Mouse (Mus musculus): ENCODE measurements around the gene Duxbl3. TPM values are rescaled to one million over a fixed set of nuclear protein-coding genes. Genes with fewer than 3 reads are reported as not detected.

Gene Duxbl3
- total RNA-seq (2023; ENCODE audit: inconsistent age), result not detected in 4 replicates

DNA sequence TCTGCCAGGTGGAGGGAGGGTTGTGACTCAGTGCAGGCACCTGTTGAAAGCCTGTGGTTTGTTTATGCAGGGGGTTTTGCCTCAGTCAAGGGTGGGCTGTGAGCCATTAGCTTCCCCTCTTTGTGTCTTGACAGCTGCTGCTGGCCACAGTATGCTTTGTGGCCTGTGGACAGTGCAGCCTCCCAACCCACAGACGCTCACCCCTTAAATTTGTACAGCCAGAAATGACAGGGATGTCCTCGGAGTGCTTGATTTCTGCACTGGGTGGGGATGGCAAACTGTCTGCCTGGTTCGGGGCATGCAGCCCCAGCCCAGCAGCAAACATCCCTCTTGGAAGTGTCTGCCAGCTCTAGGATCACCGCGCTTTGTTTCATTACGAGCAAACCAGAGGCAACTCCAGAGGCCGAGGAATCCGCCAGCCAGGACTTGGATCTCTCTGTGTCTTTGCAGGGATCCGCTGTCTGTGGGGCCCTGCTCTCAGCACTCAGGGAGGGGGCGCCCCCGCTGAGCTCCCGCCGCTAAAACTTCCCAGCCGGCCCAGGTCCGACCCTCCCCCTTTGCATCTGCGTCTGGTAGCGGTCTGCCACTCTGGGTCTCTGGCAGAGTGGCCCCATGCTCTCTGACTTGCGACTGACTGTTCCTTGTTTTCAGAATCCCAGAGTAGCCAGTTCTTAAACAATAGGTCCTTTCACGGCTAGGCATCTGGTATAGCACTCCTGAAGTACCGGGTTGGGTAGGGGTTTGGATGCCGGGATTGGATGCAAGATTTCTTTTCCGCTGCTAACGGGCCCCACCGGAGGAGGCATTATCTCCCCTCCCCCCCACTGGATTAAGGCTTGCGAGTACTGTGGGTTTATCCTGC lies at the start of gene Duxbl3:
Gene Duxbl3 (plus strand): TSS at position 207 of the 862 bp plus-strand sequence.

Other genes with a start within 250 kb of the Duxbl3 start
- gene Gm9780, start 215.3 kb upstream of the Duxbl3 start, total RNA-seq (2023; ENCODE audit: inconsistent age), result not detected in 4 replicates
- gene Tmem254c, start 190.6 kb upstream of the Duxbl3 start, total RNA-seq (2023; ENCODE audit: inconsistent age), result 12.6 to 22.2 TPM (median 16.8 TPM) in 4 replicates
- gene Cphx2, start 176.4 kb upstream of the Duxbl3 start, total RNA-seq (2023; ENCODE audit: inconsistent age), result not detected in 4 replicates
- not detected in 4 replicates for gene Cphx3, start 175.7 kb upstream of the Duxbl3 start, total RNA-seq (2023; ENCODE audit: inconsistent age)
- gene Duxbl2, start 139.6 kb upstream of the Duxbl3 start, total RNA-seq (2023; ENCODE audit: inconsistent age), result not detected in 4 replicates
- gene Plac9b, start 75.5 kb upstream of the Duxbl3 start, total RNA-seq (2023; ENCODE audit: inconsistent age), result not detected in 4 replicates
- 5.6 to 7.9 TPM (median 6.8 TPM) in 4 replicates for gene Tmem254b, start 50.9 kb upstream of the Duxbl3 start, total RNA-seq (2023; ENCODE audit: inconsistent age)

Measured in B cell, adult (primary cell).